Mouse (Mus musculus) liver, embryonic 14.5 days (tissue): ENCODE results near the gene Rab15. TPM values are rescaled to one million over a fixed set of nuclear protein-coding genes. Genes with fewer than 3 reads are reported as not detected.
A peak's percentile ranks its signal among the peaks of the same experiment; 100 is the strongest.

ENCODE experiments used
- ATAC-seq: fragments of 200-750 bp; cut with Nextera tagmentation; 2 replicates; pipeline ENCODE4 v1.8.0; 2017; ENCODE audit warnings: moderate number of reproducible peaks, mild to moderate bottlenecking, moderate library complexity; ENCODE audit not compliant: insufficient read depth
- DNase-seq, 3 experiments: peaks; one replicate each; pipeline ENCODE4 v3.0.0-alpha.2; 2012 to 2013; ENCODE audit warnings: low read depth in 3 of 3, low spot score in 3 of 3
- H3K27ac ChIP-seq: fragments of 300-500 bp; sonication (generic); 2 replicates; pipeline ENCODE4 v1.5.1; 2014; ENCODE audit warnings: moderate library complexity, mild to moderate bottlenecking, control low read depth, inconsistent platforms
- H3K27me3 ChIP-seq: fragments of 300-500 bp; sonication (generic); 2 replicates; pipeline ENCODE4 v1.6.1; 2014; ENCODE audit warnings: mild to moderate bottlenecking, low read length, moderate library complexity; ENCODE audit not compliant: control insufficient read depth, insufficient read depth
- H3K36me3 ChIP-seq: fragments of 300-500 bp; sonication (generic); replicated peaks from 2 replicates; pipeline ENCODE4 v1.6.1; 2014; ENCODE audit warnings: low read depth; ENCODE audit not compliant: control insufficient read depth, insufficient read depth
- H3K4me1 ChIP-seq, 2 experiments: fragments of 200-500 bp in 1 of 2; fragments of 300-500 bp in 1 of 2; sonication (generic) in 1 of 2; replicated peaks; 2 replicates each; pipeline ENCODE4 v1.6.1; 2012 to 2014; ENCODE audit warnings: antibody characterized with exemption in 1 of 2, inconsistent platforms in 1 of 2, low read length in 1 of 2; ENCODE audit not compliant: control insufficient read depth in 2 of 2, insufficient read depth in 2 of 2
- H3K4me2 ChIP-seq: fragments of 300-500 bp; sonication (generic); 2 replicates; pipeline ENCODE4 v1.6.1; 2014; ENCODE audit warnings: low read depth, mild to moderate bottlenecking, control low read depth, moderate library complexity
- H3K4me3 ChIP-seq, 2 experiments: fragments of 200-500 bp in 1 of 2; fragments of 300-500 bp in 1 of 2; sonication (generic) in 1 of 2; 2 replicates each; pipeline ENCODE4 v1.5.1; 2012 to 2014; ENCODE audit warnings: low read depth in 2 of 2, low read length in 2 of 2, mild to moderate bottlenecking in 2 of 2, control low read depth in 1 of 2, inconsistent platforms in 1 of 2, moderate library complexity in 1 of 2; ENCODE audit not compliant: insufficient read depth in 1 of 2
- H3K9ac ChIP-seq: fragments of 300-500 bp; sonication (generic); replicated peaks from 2 replicates; pipeline ENCODE4 v1.6.1; 2014; ENCODE audit warnings: mild to moderate bottlenecking, control low read depth, moderate library complexity
- H3K9me3 ChIP-seq: fragments of 300-500 bp; sonication (generic); 2 replicates; pipeline ENCODE4 v1.6.1; 2016; ENCODE audit warnings: low read length, mixed read lengths; ENCODE audit not compliant: control insufficient read depth
- CTCF ChIP-seq: IDR thresholded peaks from 2 replicates; pipeline ENCODE4 v1.5.1; 2016; ENCODE audit warnings: antibody characterized with exemption, low read depth, control low read depth
- EP300 ChIP-seq: IDR thresholded peaks from 2 replicates; pipeline ENCODE4 v1.6.1; 2016; ENCODE audit warnings: antibody characterized with exemption, low read depth
- WGBS: fragments of 180-500 bp; shearing (Covaris S2); extraction: QIAGEN DNeasy Blood & Tissue Kit; methylation state at CpG from one replicate; pipeline ENCODE4 v1.1.7; 2014; ENCODE audit not compliant: insufficient replicate concordance; 5-methylcytosine and 5-hydroxymethylcytosine counted together
- polyA plus RNA-seq, 2 experiments: library from polyadenylated mRNA; depleted of rRNA in 1 of 2; stranded (reverse) in 1 of 2; unstranded in 1 of 2; fragments of >200 nt; fragmentation: Nextera tagmentation in 1 of 2; extraction: Ambion mirVana in 1 of 2; gene quantifications; 2 replicates each; pipeline versions ENCODE4 v1.2.1 to v1.2.3; 2012 to 2014

Gene Rab15
- polyA plus RNA-seq (2012; rRNA removed) (0.11 and 0.13 TPM in 2 replicates), polyA plus RNA-seq (2014; fragmentation: Nextera tagmentation; extraction: Ambion mirVana) (0.05 and 0.15 TPM in 2 replicates)

- Histone ChIP-seq H3K36me3 (no peaks in the 10 kb centered on the region), H3K9ac (no peak within 1 kb of the TSS), H3K4me3 (peak within 1 kb of the TSS; percentile 38 to 52), H3K27me3 (peaks cover 54% of the 10 kb centered on the region), H3K27ac (no peak within 1 kb of the TSS), H3K4me1 (no peaks in the 10 kb centered on the region), H3K9me3 (no peaks in the 10 kb centered on the region), H3K4me2 (peak within 1 kb of the TSS; percentile 65)
- DNase-seq (no peak), ATAC-seq (no peak)
- 5% methylated on average over 16 of the region's 17 CpGs for WGBS
- TF ChIP-seq CTCF, result no peak
- TF ChIP-seq EP300, result no peak
Measured at GRCm38 (mm10) chr12:76822651-76823041, at the start of gene Rab15. Gene Rab15 (minus strand): TSS chr12:76822908.

- no peak for ATAC-seq
- Histone ChIP-seq H3K9ac (no peak overlapping the region), H3K36me3 (no peaks in the 10 kb centered on the region), H3K4me1 (no peaks in the 10 kb centered on the region), H3K9me3 (no peaks in the 10 kb centered on the region), H3K27ac (no peak overlapping the region), H3K4me2 (no peak overlapping the region), H3K27me3 (no peaks in the 10 kb centered on the region), H3K4me3 (no peak overlapping the region)
- TF ChIP-seq CTCF, result no peak
- no peak for TF ChIP-seq EP300
- WGBS, result 83% methylated on average over 7 of the region's 7 CpGs
- DNase-seq, result no peak
Measured at GRCm38 (mm10) chr12:76869561-76869960, 46.9 kb upstream of the Rab15 start.

GRCm38 (mm10) chr12:76868463-76869198 is 45.9 kb upstream of the Rab15 start:
- no peak overlapping the region for H3K4me3 ChIP-seq
- no peaks in the 10 kb centered on the region for H3K27me3 ChIP-seq
- no peak overlapping the region for H3K27ac ChIP-seq
- no peaks in the 10 kb centered on the region for H3K4me1 ChIP-seq
- no peak for DNase-seq
- no peak overlapping the region for H3K9ac ChIP-seq
- no peak overlapping the region for H3K4me2 ChIP-seq
- no peaks in the 10 kb centered on the region for H3K9me3 ChIP-seq
- H3K36me3 ChIP-seq, result no peaks in the 10 kb centered on the region
- WGBS, result 59% methylated on average over 14 of the region's 14 CpGs
- TF ChIP-seq EP300 (no peak), CTCF (no peak)
- ATAC-seq, result no peak

GRCm38 (mm10) chr12:76867586-76868280 is 45.0 kb upstream of the Rab15 start:
- WGBS, result 65% methylated on average over 10 of the region's 10 CpGs
- H3K4me1 ChIP-seq, result no peaks in the 10 kb centered on the region
- H3K27ac ChIP-seq, result no peak overlapping the region
- no peaks in the 10 kb centered on the region for H3K36me3 ChIP-seq
- no peak overlapping the region for H3K4me2 ChIP-seq
- no peaks in the 10 kb centered on the region for H3K27me3 ChIP-seq
- H3K9ac ChIP-seq, result no peak overlapping the region
- no peak for TF ChIP-seq EP300
- TF ChIP-seq CTCF, result no peak
- no peaks in the 10 kb centered on the region for H3K9me3 ChIP-seq
- H3K4me3 ChIP-seq, result no peak overlapping the region
- ATAC-seq (no peak), DNase-seq (no peak)

GRCm38 (mm10) chr12:76865266-76865665 is 42.6 kb upstream of the Rab15 start:
- H3K9ac ChIP-seq, result no peak overlapping the region
- H3K4me2 ChIP-seq, result no peak overlapping the region
- DNase-seq (no peak), ATAC-seq (no peak)
- H3K27ac ChIP-seq, result no peak overlapping the region
- 78% methylated on average over 13 of the region's 13 CpGs for WGBS
- H3K36me3 ChIP-seq, result no peaks in the 10 kb centered on the region
- no peak for TF ChIP-seq CTCF
- no peaks in the 10 kb centered on the region for H3K9me3 ChIP-seq
- no peaks in the 10 kb centered on the region for H3K27me3 ChIP-seq
- no peaks in the 10 kb centered on the region for H3K4me1 ChIP-seq
- no peak overlapping the region for H3K4me3 ChIP-seq
